Mouse (Mus musculus) CD4-positive, CD25-positive, alpha-beta regulatory T cell, adult 4 months (primary cell): Measurements from ENCODE around the gene Slc5a6. TPM values are rescaled to one million over a fixed set of nuclear protein-coding genes. Genes with fewer than 3 reads are reported as not detected.
A peak's percentile ranks its signal among the peaks of the same experiment; 100 is the strongest.

Experiments used
- ATAC-seq: one replicate; pipeline ENCODE4 v1.8.0; 2017
- polyA plus RNA-seq, 2 experiments: library from polyadenylated mRNA; unstranded; fragments of 100-300 nt; shearing (Covaris generic); gene quantifications; one replicate each; pipeline ENCODE4 v1.2.1; 2017

The Slc5a6 gene
- polyA plus RNA-seq, 2 experiments from 2014 or later, result 6.5 to 7.9 TPM

GRCm38 (mm10) chr5:31000122-31000521, 48.6 kb downstream of the Slc5a6 start:
- no peak for ATAC-seq

GRCm38 (mm10) chr5:30999324-30999723, 49.4 kb downstream of the Slc5a6 start:
- ATAC-seq, result no peak

GRCm38 (mm10) chr5:30998306-30998705, 50.4 kb downstream of the Slc5a6 start:
- peak; percentile 83 for ATAC-seq

GRCm38 (mm10) chr5:30994910-30995635, 53.7 kb downstream of the Slc5a6 start:
- no peak for ATAC-seq

GRCm38 (mm10) chr5:30994074-30994473, 54.6 kb downstream of the Slc5a6 start:
- ATAC-seq, result no peak

GRCm38 (mm10) chr5:30992980-30993676, 55.6 kb downstream of the Slc5a6 start:
- ATAC-seq, result no peak

Other genes with a start within 250 kb of the Slc5a6 start
- 1 to 10 TPM; 3.0 to 4.1 TPM for gene Mapre3, start 234.3 kb downstream of the Slc5a6 start, polyA plus RNA-seq
- 10 to 100 TPM; 28.4 to 41.1 TPM for gene Tmem214, start 180.9 kb downstream of the Slc5a6 start, polyA plus RNA-seq
- 1 to 10 TPM; 4.4 to 5.5 TPM for gene Agbl5, start 160.2 kb downstream of the Slc5a6 start, polyA plus RNA-seq
- gene Ost4, start 141.1 kb downstream of the Slc5a6 start, polyA plus RNA-seq, result 100 to 1,000 TPM; 200 to 285 TPM
- under 1 TPM; 0.32 to 0.90 TPM for gene Emilin1, start 135.5 kb downstream of the Slc5a6 start, polyA plus RNA-seq
- 10 to 100 TPM; 20.3 to 26.3 TPM for gene Khk, start 127.5 kb downstream of the Slc5a6 start, polyA plus RNA-seq
- gene Cgref1, start 103.3 kb downstream of the Slc5a6 start, polyA plus RNA-seq, result 1 to 10 TPM in 1 of 2 experiments, not detected in 1; 1.7 TPM
- 100 to 1,000 TPM in 1 of 2 experiments, 10 to 100 TPM in 1; 83.6 to 112 TPM for gene Preb, start 88.6 kb downstream of the Slc5a6 start, polyA plus RNA-seq
- gene Tcf23, start 80.3 kb downstream of the Slc5a6 start, polyA plus RNA-seq, result not detected
- 10 to 100 TPM; 80.7 to 89.3 TPM for gene Atraid, start 612 bp downstream of the Slc5a6 start, polyA plus RNA-seq
- 10 to 100 TPM in 1 of 2 experiments, 1 to 10 TPM in 1; 7.7 to 14.0 TPM for gene Cad, start 5.9 kb upstream of the Slc5a6 start, polyA plus RNA-seq
- gene Dnajc5g, start 57.4 kb upstream of the Slc5a6 start, polyA plus RNA-seq, result not detected
- not detected for gene Slc30a3, start 59.3 kb upstream of the Slc5a6 start, polyA plus RNA-seq
- not detected for gene Trim54, start 67.8 kb upstream of the Slc5a6 start, polyA plus RNA-seq
- not detected for gene Ucn, start 89.9 kb upstream of the Slc5a6 start, polyA plus RNA-seq
- 10 to 100 TPM; 64.4 to 66.7 TPM for gene Mpv17, start 105.3 kb upstream of the Slc5a6 start, polyA plus RNA-seq
- gene Gm29609, start 131.0 kb upstream of the Slc5a6 start, polyA plus RNA-seq, result 1 to 10 TPM; 1.2 to 1.5 TPM
- 100 to 1,000 TPM in 1 of 2 experiments, 10 to 100 TPM in 1; 70.2 to 126 TPM for gene Gtf3c2, start 131.2 kb upstream of the Slc5a6 start, polyA plus RNA-seq
- 100 to 1,000 TPM; 111 to 171 TPM for gene Snx17, start 144.3 kb upstream of the Slc5a6 start, polyA plus RNA-seq
- gene Eif2b4, start 144.5 kb upstream of the Slc5a6 start, polyA plus RNA-seq, result 10 to 100 TPM; 47.9 to 49.1 TPM
- gene Zfp513, start 153.4 kb upstream of the Slc5a6 start, polyA plus RNA-seq, result 1 to 10 TPM; 4.6 to 6.7 TPM
- gene Ppm1g, start 171.8 kb upstream of the Slc5a6 start, polyA plus RNA-seq, result 10 to 100 TPM; 45.9 to 50.4 TPM
- 10 to 100 TPM; 91.5 to 96.5 TPM for gene Nrbp1, start 191.9 kb upstream of the Slc5a6 start, polyA plus RNA-seq
- not detected for gene Gm9970, start 192.3 kb upstream of the Slc5a6 start, polyA plus RNA-seq
- gene Krtcap3, start 202.8 kb upstream of the Slc5a6 start, polyA plus RNA-seq, result 10 to 100 TPM; 28.0 to 30.7 TPM
- gene Ift172, start 242.2 kb upstream of the Slc5a6 start, polyA plus RNA-seq, result 1 to 10 TPM; 4.8 to 10.0 TPM
- not detected for gene Fndc4, start 247.2 kb upstream of the Slc5a6 start, polyA plus RNA-seq
- gene Gckr, start 248.5 kb upstream of the Slc5a6 start, polyA plus RNA-seq, result not detected